Mouse (Mus musculus) 416B (cell line): ENCODE data around the gene Rbfox1.

Experiments
- DNase-seq: peaks from one replicate; pipeline ENCODE4 v3.0.0; 2011; ENCODE audit warnings: low read depth

Gene Rbfox1

DNA sequence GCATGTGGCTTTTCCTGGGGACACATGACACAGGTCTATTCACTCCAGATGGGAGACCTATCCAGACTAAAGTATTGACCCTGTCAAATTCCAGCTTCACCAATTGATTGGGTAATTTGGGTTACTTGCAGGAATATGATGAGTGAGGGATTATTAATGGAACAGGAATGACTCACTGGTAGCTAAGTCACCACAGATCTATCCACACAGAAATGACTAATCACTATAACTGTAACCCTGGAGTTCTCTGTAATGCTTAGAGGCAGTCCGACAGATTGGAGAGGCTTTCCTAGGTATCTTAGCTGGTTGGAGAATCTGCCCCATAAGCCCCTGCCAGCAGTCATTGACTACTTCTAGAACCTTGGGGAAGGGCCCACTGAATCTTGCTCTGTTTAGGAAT, 827.2 kb downstream of the Rbfox1 start:
- no peak for DNase-seq

DNA sequence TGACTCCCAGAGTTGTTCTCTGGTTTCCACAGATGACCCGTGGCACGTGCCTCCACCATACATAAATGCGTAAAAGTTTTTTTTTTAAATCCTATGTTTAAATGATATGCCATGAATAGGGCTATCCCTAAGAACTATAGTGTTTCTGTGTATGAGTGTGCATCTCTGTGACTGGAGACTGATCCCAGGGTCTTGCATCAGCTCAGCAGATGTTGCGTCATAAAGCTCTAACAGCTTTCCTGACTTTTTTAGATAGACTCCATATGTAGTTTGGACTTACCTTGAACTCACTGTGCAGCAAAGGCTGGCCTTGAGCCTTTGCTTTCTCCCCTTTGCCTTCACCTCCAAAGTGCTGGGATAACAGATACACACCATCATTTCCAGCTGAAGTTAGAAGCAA, 830.1 kb downstream of the Rbfox1 start:
- DNase-seq, result no peak

GRCm38 (mm10) chr16:6716214-6716911, 831.2 kb downstream of the Rbfox1 start:
- DNase-seq, result no peak

DNA sequence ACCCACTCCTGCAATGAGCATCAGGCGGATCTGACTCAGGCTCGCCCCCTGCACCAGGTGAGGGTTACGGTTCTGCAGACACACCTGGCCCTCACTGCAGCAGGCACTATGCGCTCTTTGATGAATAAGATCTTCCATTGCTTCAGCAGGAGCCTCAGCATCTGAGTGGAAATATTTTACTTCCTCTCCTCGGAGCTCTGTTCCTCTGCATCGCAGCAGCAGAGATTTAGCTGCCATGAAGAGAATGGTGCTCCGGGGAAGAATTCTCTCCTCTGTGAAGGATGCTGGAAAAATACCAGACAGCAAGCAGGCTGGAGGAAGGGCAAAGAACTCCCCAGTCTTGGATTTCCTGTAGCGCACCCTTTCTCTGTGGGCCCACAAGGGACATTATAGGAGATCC, 833.9 kb downstream of the Rbfox1 start:
- DNase-seq, result no peak

- no peak for DNase-seq
Measured at GRCm38 (mm10) chr16:6732646-6733045, 847.5 kb downstream of the Rbfox1 start.

- DNase-seq, result no peak
Measured at GRCm38 (mm10) chr16:6733427-6733826, 848.3 kb downstream of the Rbfox1 start.

GRCm38 (mm10) chr16:6736566-6736965, 851.4 kb downstream of the Rbfox1 start:
- DNase-seq, result no peak

GRCm38 (mm10) chr16:6736998-6737397, 851.8 kb downstream of the Rbfox1 start:
- no peak for DNase-seq

DNA sequence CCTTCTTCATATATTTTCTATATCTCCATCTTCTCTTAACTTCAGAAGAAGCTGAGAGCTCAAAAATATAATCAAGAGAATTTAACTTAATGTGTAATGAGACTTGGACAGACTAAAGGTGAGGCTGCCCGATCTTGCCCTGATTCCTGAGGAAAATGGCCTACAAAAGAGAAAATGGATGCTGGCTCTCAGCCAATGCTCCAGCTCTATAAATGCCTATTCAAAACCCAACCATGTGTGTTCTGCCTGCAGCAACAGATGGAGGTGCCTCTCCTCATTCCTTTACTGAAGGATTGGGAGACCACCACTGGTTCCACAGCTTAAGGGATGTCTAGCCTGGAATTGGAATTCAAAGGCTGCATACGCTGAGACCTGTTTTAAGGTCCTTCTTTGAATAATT, 861.0 kb downstream of the Rbfox1 start:
- DNase-seq, result no peak

- DNase-seq, result no peak
Measured at GRCm38 (mm10) chr16:6750491-6750890, 865.3 kb downstream of the Rbfox1 start.

- no peak for DNase-seq
Measured at GRCm38 (mm10) chr16:6754847-6755246, 869.7 kb downstream of the Rbfox1 start.

GRCm38 (mm10) chr16:6769495-6770237, 884.5 kb downstream of the Rbfox1 start:
- no peak for DNase-seq

GRCm38 (mm10) chr16:6777506-6778185, 892.5 kb downstream of the Rbfox1 start:
- DNase-seq, result no peak

GRCm38 (mm10) chr16:6784144-6784543, 899.0 kb downstream of the Rbfox1 start:
- no peak for DNase-seq

DNA sequence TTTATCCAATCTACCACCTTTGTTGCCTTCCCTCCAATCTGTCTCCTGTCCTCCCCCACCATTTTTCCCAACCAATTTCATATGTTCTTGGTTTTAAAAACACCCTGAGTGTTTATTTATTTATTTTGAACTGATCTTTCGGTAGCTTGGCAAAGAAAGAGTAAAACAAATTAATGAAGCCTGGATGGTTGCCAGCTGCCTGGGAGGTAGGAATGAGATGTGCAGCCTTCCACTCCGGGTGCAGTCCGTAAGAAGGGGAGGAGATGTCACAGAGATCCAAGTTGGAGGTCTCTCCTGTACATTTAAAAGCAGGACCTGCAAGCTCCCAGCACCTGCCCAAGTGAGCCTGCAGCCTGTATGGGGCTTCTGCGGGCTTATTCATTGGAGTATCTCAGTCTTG, 899.9 kb downstream of the Rbfox1 start:
- DNase-seq, result no peak

- DNase-seq, result no peak
Measured at GRCm38 (mm10) chr16:6791218-6791617, 906.1 kb downstream of the Rbfox1 start.

DNA sequence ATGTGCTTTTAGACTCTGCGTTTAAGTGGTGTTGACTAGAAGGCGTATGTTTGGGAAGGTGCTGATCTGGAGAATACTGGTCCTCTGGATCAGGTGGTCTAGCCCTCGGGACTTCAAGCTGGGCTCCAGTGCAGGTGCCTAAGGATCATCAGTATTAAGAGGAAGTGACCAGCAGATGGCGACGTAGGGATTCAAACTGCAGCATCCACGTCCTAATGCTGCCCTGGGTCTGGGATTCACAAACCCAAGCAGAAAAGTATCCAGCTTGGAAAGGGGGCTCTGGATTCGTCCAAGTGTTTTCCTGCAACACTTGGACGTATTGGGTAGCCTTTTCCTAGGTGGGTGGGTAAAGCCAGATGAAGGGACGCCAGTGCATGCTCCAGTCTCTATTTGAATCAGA, 906.5 kb downstream of the Rbfox1 start:
- DNase-seq, result peak; percentile 46

DNA sequence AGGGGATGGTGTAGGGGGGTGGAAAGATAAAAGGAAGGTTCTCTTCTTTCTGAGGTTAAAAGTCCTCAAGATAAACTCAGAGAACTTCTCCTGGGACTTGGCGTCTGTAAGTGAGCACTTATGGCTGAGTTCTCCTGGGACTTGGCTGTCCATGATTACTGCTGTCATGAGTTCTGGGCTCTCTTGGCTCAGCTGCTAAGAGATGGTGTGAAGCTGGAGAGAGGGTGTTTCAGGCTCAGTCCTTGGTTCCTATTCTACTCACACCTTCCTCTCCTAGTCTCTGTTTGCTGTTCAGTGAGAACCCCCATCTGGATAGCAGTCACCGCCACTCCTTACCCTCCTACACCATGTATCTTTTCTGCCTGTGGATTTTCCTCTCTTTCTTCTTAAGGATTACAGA, 921.1 kb downstream of the Rbfox1 start:
- no peak for DNase-seq

- no peak for DNase-seq
Measured at GRCm38 (mm10) chr16:6807835-6808234, 922.7 kb downstream of the Rbfox1 start.

DNA sequence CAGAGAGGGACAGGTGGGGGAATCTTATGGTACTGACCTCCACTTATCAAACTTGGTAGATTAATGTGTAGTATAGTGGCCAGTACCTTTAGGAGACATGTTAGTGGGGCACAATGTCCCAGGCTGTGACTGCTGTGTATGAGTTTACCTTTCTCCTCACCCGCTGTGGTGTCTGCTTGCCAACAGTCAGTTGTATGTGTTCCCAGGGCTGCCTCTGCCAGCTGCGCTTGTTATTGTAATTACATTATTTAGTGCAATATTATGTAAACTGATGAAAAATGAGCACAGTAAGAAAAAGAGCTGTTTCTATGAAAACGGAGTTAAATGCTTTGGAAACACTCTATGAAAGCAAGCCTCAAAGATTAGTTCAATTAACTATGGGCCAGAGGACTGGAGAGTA, 928.7 kb downstream of the Rbfox1 start:
- DNase-seq, result no peak

GRCm38 (mm10) chr16:6821741-6822140, 936.6 kb downstream of the Rbfox1 start:
- DNase-seq, result no peak

- no peak for DNase-seq
Measured at GRCm38 (mm10) chr16:6829892-6830524, 944.9 kb downstream of the Rbfox1 start.

DNA sequence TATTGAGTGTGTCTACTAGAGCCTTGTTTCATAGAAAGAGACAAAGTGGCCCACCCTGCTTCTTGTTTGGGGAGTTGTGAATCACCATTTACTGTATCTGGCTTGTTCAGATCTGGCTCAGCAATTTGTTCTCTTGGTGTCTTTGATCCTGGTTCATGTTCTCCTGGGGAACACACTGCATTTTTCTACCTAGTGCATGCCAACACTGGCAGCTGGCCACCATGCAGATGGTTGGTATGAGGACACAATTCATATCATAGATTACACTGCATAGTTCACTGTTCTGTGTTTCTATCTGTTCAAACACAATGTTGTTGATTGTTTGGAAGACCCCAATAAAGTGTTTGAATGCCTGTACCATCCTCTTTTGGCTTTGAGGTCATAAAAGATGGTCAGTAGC, 948.3 kb downstream of the Rbfox1 start:
- DNase-seq, result no peak
